Mouse (Mus musculus): Measurements from ENCODE around the gene Capn3. TPM values are rescaled to one million over a fixed set of nuclear protein-coding genes. Genes with fewer than 3 reads are reported as not detected.

Gene Capn3
- 0.66 and 0.93 TPM in 2 replicates for polyA plus RNA-seq (2015; fragmentation: Nextera tagmentation; extraction: Ambion mirVana)

DNA sequence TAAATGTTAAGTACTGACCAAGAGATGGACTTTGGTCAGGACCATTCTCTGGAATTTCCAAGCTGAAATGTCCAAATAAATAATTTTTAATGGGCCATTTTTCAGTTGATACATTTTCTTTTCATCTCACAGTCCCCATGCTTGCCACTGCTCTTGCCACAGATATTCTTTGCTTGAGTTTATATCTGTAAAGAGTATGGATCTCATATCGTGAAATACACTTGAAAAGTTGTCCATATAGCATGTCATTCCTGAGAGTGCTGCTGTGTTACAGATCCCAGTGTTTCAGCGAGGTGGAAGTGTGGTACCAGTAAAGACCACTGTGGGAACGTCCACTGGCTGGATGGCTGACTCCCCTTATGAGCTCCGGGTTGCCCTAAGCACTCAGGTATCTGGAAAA, at the start of gene Capn3:
Gene Capn3 (plus strand): TSS at position 301 of the 400 bp plus-strand sequence.

Other genes with a start within 250 kb of the Capn3 start
- 0.59 and 0.73 TPM in 2 replicates for gene Pla2g4e, start 210.7 kb upstream of the Capn3 start, polyA plus RNA-seq (2015; fragmentation: Nextera tagmentation; extraction: Ambion mirVana)
- gene Pla2g4d, start 166.8 kb upstream of the Capn3 start, polyA plus RNA-seq (2015; fragmentation: Nextera tagmentation; extraction: Ambion mirVana) = not detected in 2 replicates
- 0.54 and 1.0 TPM in 2 replicates for gene Pla2g4f, start 141.9 kb upstream of the Capn3 start, polyA plus RNA-seq (2015; fragmentation: Nextera tagmentation; extraction: Ambion mirVana)
- gene Vps39, start 102.9 kb upstream of the Capn3 start, polyA plus RNA-seq (2015; fragmentation: Nextera tagmentation; extraction: Ambion mirVana) = 9.1 and 9.6 TPM in 2 replicates
- gene Ganc, start 52.1 kb upstream of the Capn3 start, polyA plus RNA-seq (2015; fragmentation: Nextera tagmentation; extraction: Ambion mirVana) = 6.3 and 8.2 TPM in 2 replicates
- 7.9 and 11.5 TPM in 2 replicates for gene Tmem87a, start 51.9 kb upstream of the Capn3 start, polyA plus RNA-seq (2015; fragmentation: Nextera tagmentation; extraction: Ambion mirVana)
- 26.6 and 26.8 TPM in 2 replicates for gene Zfp106, start 107.8 kb downstream of the Capn3 start, polyA plus RNA-seq (2015; fragmentation: Nextera tagmentation; extraction: Ambion mirVana)
- gene Snap23, start 111.7 kb downstream of the Capn3 start, polyA plus RNA-seq (2015; fragmentation: Nextera tagmentation; extraction: Ambion mirVana) = 43.9 and 49.9 TPM in 2 replicates
- 15.0 and 15.2 TPM in 2 replicates for gene Haus2, start 153.4 kb downstream of the Capn3 start, polyA plus RNA-seq (2015; fragmentation: Nextera tagmentation; extraction: Ambion mirVana)
- gene Lrrc57, start 153.5 kb downstream of the Capn3 start, polyA plus RNA-seq (2015; fragmentation: Nextera tagmentation; extraction: Ambion mirVana) = 11.6 and 12.0 TPM in 2 replicates
- 2.4 and 2.8 TPM in 2 replicates for gene Stard9, start 173.1 kb downstream of the Capn3 start, polyA plus RNA-seq (2015; fragmentation: Nextera tagmentation; extraction: Ambion mirVana)